Mouse (Mus musculus): Measurements from ENCODE around the gene Ms4a4c. TPM values are rescaled to one million over a fixed set of nuclear protein-coding genes. Genes with fewer than 3 reads are reported as not detected.

The Ms4a4c gene
- polyA plus RNA-seq (2014; fragmentation: Nextera tagmentation; extraction: Ambion mirVana), result not detected in 2 replicates

GRCm38 (mm10) chr19:11404527-11404926 is at the start of gene Ms4a4c:
TSS of gene Ms4a4c (plus strand) at chr19:11404770.
- ATAC-seq (ENCODE audit: low FRiP score) (no peak), DNase-seq (ENCODE audit: low spot score) (no peak)
- H3K9ac ChIP-seq (ENCODE audit: low read depth, low read length), result no peak within 1 kb of the TSS
- no peak within 1 kb of the TSS for H3K27ac ChIP-seq (ENCODE audit: low read depth, low read length)
- H3K36me3 ChIP-seq (ENCODE audit: control insufficient read depth, insufficient read depth, low read length), result no peaks in the 10 kb centered on the region
- no peaks in the 10 kb centered on the region for H3K27me3 ChIP-seq (ENCODE audit: control insufficient read depth, insufficient read depth, low read length)
- 90% methylated on average over 3 of the region's 3 CpGs for WGBS
- no peaks in the 10 kb centered on the region for H3K9me3 ChIP-seq (ENCODE audit: control insufficient read depth, low read length)
- no peaks in the 10 kb centered on the region for H3K4me1 ChIP-seq (replicated peaks; ENCODE audit: control insufficient read depth, insufficient read depth, low read length)
- H3K4me2 ChIP-seq (replicated peaks; ENCODE audit: low read depth, low read length), result no peak within 1 kb of the TSS
- no peak within 1 kb of the TSS for H3K4me3 ChIP-seq (ENCODE audit: low read depth, low read length)

- Histone ChIP-seq H3K4me1 (replicated peaks; ENCODE audit: control insufficient read depth, insufficient read depth, low read length) (no peaks in the 10 kb centered on the region), H3K4me2 (replicated peaks; ENCODE audit: low read depth, low read length) (no peak overlapping the region), H3K27ac (ENCODE audit: low read depth, low read length) (no peak overlapping the region), H3K9me3 (ENCODE audit: control insufficient read depth, low read length) (no peaks in the 10 kb centered on the region), H3K4me3 (ENCODE audit: low read depth, low read length) (no peak overlapping the region), H3K9ac (ENCODE audit: low read depth, low read length) (no peak overlapping the region), H3K27me3 (ENCODE audit: control insufficient read depth, insufficient read depth, low read length) (no peaks in the 10 kb centered on the region), H3K36me3 (ENCODE audit: control insufficient read depth, insufficient read depth, low read length) (no peaks in the 10 kb centered on the region)
- ATAC-seq (ENCODE audit: low FRiP score) (no peak), DNase-seq (ENCODE audit: low spot score) (no peak)
- 87% methylated on average over 7 of the region's 7 CpGs for WGBS
These were observed 48.8 kb upstream of the Ms4a4c start for GRCm38 (mm10) chr19:11355730-11356129.

- no peaks in the 10 kb centered on the region for H3K9me3 ChIP-seq (ENCODE audit: control insufficient read depth, low read length)
- no peak overlapping the region for H3K27ac ChIP-seq (ENCODE audit: low read depth, low read length)
- H3K4me2 ChIP-seq (replicated peaks; ENCODE audit: low read depth, low read length), result no peak overlapping the region
- H3K4me1 ChIP-seq (replicated peaks; ENCODE audit: control insufficient read depth, insufficient read depth, low read length), result no peaks in the 10 kb centered on the region
- DNase-seq (ENCODE audit: low spot score) (peak; percentile 5), ATAC-seq (ENCODE audit: low FRiP score) (no peak)
- no peaks in the 10 kb centered on the region for H3K27me3 ChIP-seq (ENCODE audit: control insufficient read depth, insufficient read depth, low read length)
- WGBS, result 65% methylated on average over 3 of the region's 3 CpGs
- H3K4me3 ChIP-seq (ENCODE audit: low read depth, low read length), result no peak overlapping the region
- no peak overlapping the region for H3K9ac ChIP-seq (ENCODE audit: low read depth, low read length)
- H3K36me3 ChIP-seq (ENCODE audit: control insufficient read depth, insufficient read depth, low read length), result no peaks in the 10 kb centered on the region
These were observed 44.5 kb upstream of the Ms4a4c start for GRCm38 (mm10) chr19:11360106-11360505.

GRCm38 (mm10) chr19:11362002-11362401 is 42.6 kb upstream of the Ms4a4c start:
- no peaks in the 10 kb centered on the region for H3K27me3 ChIP-seq (ENCODE audit: control insufficient read depth, insufficient read depth, low read length)
- no peak for DNase-seq (ENCODE audit: low spot score)
- no peaks in the 10 kb centered on the region for H3K4me1 ChIP-seq (replicated peaks; ENCODE audit: control insufficient read depth, insufficient read depth, low read length)
- no peak overlapping the region for H3K4me2 ChIP-seq (replicated peaks; ENCODE audit: low read depth, low read length)
- no peak overlapping the region for H3K9ac ChIP-seq (ENCODE audit: low read depth, low read length)
- no peak overlapping the region for H3K4me3 ChIP-seq (ENCODE audit: low read depth, low read length)
- no peaks in the 10 kb centered on the region for H3K36me3 ChIP-seq (ENCODE audit: control insufficient read depth, insufficient read depth, low read length)
- no peaks in the 10 kb centered on the region for H3K9me3 ChIP-seq (ENCODE audit: control insufficient read depth, low read length)
- no peak overlapping the region for H3K27ac ChIP-seq (ENCODE audit: low read depth, low read length)
- no peak for ATAC-seq (ENCODE audit: low FRiP score)

- no peak for DNase-seq (ENCODE audit: low spot score)
- Histone ChIP-seq H3K4me3 (ENCODE audit: low read depth, low read length) (no peak overlapping the region), H3K36me3 (ENCODE audit: control insufficient read depth, insufficient read depth, low read length) (no peaks in the 10 kb centered on the region), H3K9me3 (ENCODE audit: control insufficient read depth, low read length) (no peaks in the 10 kb centered on the region), H3K9ac (ENCODE audit: low read depth, low read length) (no peak overlapping the region), H3K27ac (ENCODE audit: low read depth, low read length) (no peak overlapping the region), H3K4me2 (replicated peaks; ENCODE audit: low read depth, low read length) (no peak overlapping the region), H3K27me3 (ENCODE audit: control insufficient read depth, insufficient read depth, low read length) (no peaks in the 10 kb centered on the region), H3K4me1 (replicated peaks; ENCODE audit: control insufficient read depth, insufficient read depth, low read length) (no peaks in the 10 kb centered on the region)
- WGBS, result 84% methylated on average over 3 of the region's 3 CpGs
- no peak for ATAC-seq (ENCODE audit: low FRiP score)
These were observed 36.3 kb upstream of the Ms4a4c start for GRCm38 (mm10) chr19:11368310-11368709.

- Histone ChIP-seq H3K27ac (ENCODE audit: low read depth, low read length) (no peak overlapping the region), H3K4me2 (replicated peaks; ENCODE audit: low read depth, low read length) (no peak overlapping the region), H3K4me3 (ENCODE audit: low read depth, low read length) (no peak overlapping the region), H3K9ac (ENCODE audit: low read depth, low read length) (no peak overlapping the region), H3K4me1 (replicated peaks; ENCODE audit: control insufficient read depth, insufficient read depth, low read length) (no peaks in the 10 kb centered on the region), H3K27me3 (ENCODE audit: control insufficient read depth, insufficient read depth, low read length) (no peaks in the 10 kb centered on the region), H3K9me3 (ENCODE audit: control insufficient read depth, low read length) (no peaks in the 10 kb centered on the region), H3K36me3 (ENCODE audit: control insufficient read depth, insufficient read depth, low read length) (no peaks in the 10 kb centered on the region)
- DNase-seq (ENCODE audit: low spot score), result no peak
- no peak for ATAC-seq (ENCODE audit: low FRiP score)
These were observed 33.4 kb upstream of the Ms4a4c start for GRCm38 (mm10) chr19:11371181-11371580.

- Histone ChIP-seq H3K9me3 (ENCODE audit: control insufficient read depth, low read length) (no peaks in the 10 kb centered on the region), H3K9ac (ENCODE audit: low read depth, low read length) (no peak within 1 kb of the TSS)
- WGBS, result 75% methylated on average over 2 of the region's 2 CpGs
These were observed 29.3 kb upstream of the Ms4a4c start, which contains the start of gene Ms4a4a for GRCm38 (mm10) chr19:11375273-11375672. TSS of gene Ms4a4a (plus strand) at chr19:11375523.

GRCm38 (mm10) chr19:11376399-11376798 is 28.2 kb upstream of the Ms4a4c start:
- Histone ChIP-seq H3K4me1 (replicated peaks; ENCODE audit: control insufficient read depth, insufficient read depth, low read length) (no peaks in the 10 kb centered on the region), H3K4me3 (ENCODE audit: low read depth, low read length) (no peak overlapping the region), H3K9me3 (ENCODE audit: control insufficient read depth, low read length) (no peaks in the 10 kb centered on the region), H3K4me2 (replicated peaks; ENCODE audit: low read depth, low read length) (no peak overlapping the region), H3K27ac (ENCODE audit: low read depth, low read length) (no peak overlapping the region), H3K36me3 (ENCODE audit: control insufficient read depth, insufficient read depth, low read length) (no peaks in the 10 kb centered on the region), H3K9ac (ENCODE audit: low read depth, low read length) (no peak overlapping the region), H3K27me3 (ENCODE audit: control insufficient read depth, insufficient read depth, low read length) (no peaks in the 10 kb centered on the region)
- DNase-seq (ENCODE audit: low spot score) (no peak), ATAC-seq (ENCODE audit: low FRiP score) (no peak)
- WGBS, result 78% methylated on average over 2 of the region's 2 CpGs

More at GRCm38 (mm10) chr19:11375273-11375672, 29.3 kb upstream of the Ms4a4c start, which contains the start of gene Ms4a4a:
- ATAC-seq (ENCODE audit: low FRiP score), result no peak
- Histone ChIP-seq H3K27me3 (ENCODE audit: control insufficient read depth, insufficient read depth, low read length) (no peaks in the 10 kb centered on the region), H3K27ac (ENCODE audit: low read depth, low read length) (no peak within 1 kb of the TSS), H3K36me3 (ENCODE audit: control insufficient read depth, insufficient read depth, low read length) (no peaks in the 10 kb centered on the region), H3K4me1 (replicated peaks; ENCODE audit: control insufficient read depth, insufficient read depth, low read length) (no peaks in the 10 kb centered on the region), H3K4me3 (ENCODE audit: low read depth, low read length) (no peak within 1 kb of the TSS), H3K4me2 (replicated peaks; ENCODE audit: low read depth, low read length) (no peak within 1 kb of the TSS)
- DNase-seq (ENCODE audit: low spot score), result no peak

- Histone ChIP-seq H3K27me3 (ENCODE audit: control insufficient read depth, insufficient read depth, low read length) (no peaks in the 10 kb centered on the region), H3K9ac (ENCODE audit: low read depth, low read length) (no peak overlapping the region), H3K36me3 (ENCODE audit: control insufficient read depth, insufficient read depth, low read length) (no peaks in the 10 kb centered on the region), H3K4me1 (replicated peaks; ENCODE audit: control insufficient read depth, insufficient read depth, low read length) (no peaks in the 10 kb centered on the region), H3K4me2 (replicated peaks; ENCODE audit: low read depth, low read length) (no peak overlapping the region), H3K4me3 (ENCODE audit: low read depth, low read length) (no peak overlapping the region), H3K9me3 (ENCODE audit: control insufficient read depth, low read length) (no peaks in the 10 kb centered on the region), H3K27ac (ENCODE audit: low read depth, low read length) (no peak overlapping the region)
- ATAC-seq (ENCODE audit: low FRiP score) (no peak), DNase-seq (ENCODE audit: low spot score) (no peak)
- 85% methylated on average over 2 of the region's 2 CpGs for WGBS
These were observed 17.5 kb upstream of the Ms4a4c start for GRCm38 (mm10) chr19:11387109-11387508.

Data from hindbrain, embryonic 11.5 days (tissue).